Mouse (Mus musculus) forebrain, embryonic 12.5 days (tissue): ENCODE measurements around the gene Slc44a5. TPM values are rescaled to one million over a fixed set of nuclear protein-coding genes. Genes with fewer than 3 reads are reported as not detected.

Experiments
- ATAC-seq: fragments of 200-750 bp; cut with Nextera tagmentation; 2 replicates; pipeline ENCODE4 v1.8.0; 2017; ENCODE audit warnings: moderate TSS enrichment; ENCODE audit not compliant: low FRiP score
- H3K27ac ChIP-seq: fragments of 300-500 bp; sonication (generic); 2 replicates; pipeline ENCODE4 v1.5.1; 2016; ENCODE audit warnings: mild to moderate bottlenecking
- H3K27me3 ChIP-seq: fragments of 300-500 bp; sonication (generic); 2 replicates; pipeline ENCODE4 v1.6.1; 2016; ENCODE audit warnings: mild to moderate bottlenecking
- H3K36me3 ChIP-seq: fragments of 300-500 bp; sonication (generic); replicated peaks from 2 replicates; pipeline ENCODE4 v1.6.1; 2016; ENCODE audit warnings: mild to moderate bottlenecking
- H3K4me1 ChIP-seq: fragments of 300-500 bp; sonication (generic); 2 replicates; pipeline ENCODE4 v1.6.1; 2016
- H3K4me2 ChIP-seq: fragments of 300-500 bp; sonication (generic); 2 replicates; pipeline ENCODE4 v1.6.1; 2016; ENCODE audit warnings: mild to moderate bottlenecking, moderate library complexity
- H3K4me3 ChIP-seq: fragments of 300-500 bp; sonication (generic); replicated peaks from 2 replicates; pipeline ENCODE4 v1.5.1; 2016; ENCODE audit warnings: mild to moderate bottlenecking
- H3K9ac ChIP-seq: fragments of 300-500 bp; sonication (generic); 2 replicates; pipeline ENCODE4 v1.6.1; 2016; ENCODE audit warnings: mild to moderate bottlenecking
- H3K9me3 ChIP-seq: fragments of 300-500 bp; sonication (generic); 2 replicates; pipeline ENCODE4 v1.6.1; 2016
- WGBS: fragments of 180-500 bp; shearing (Covaris S2); methylation state at CpG from one replicate; pipeline ENCODE4 v1.1.7; 2016; 5-methylcytosine and 5-hydroxymethylcytosine counted together
- polyA plus RNA-seq: library from polyadenylated mRNA; unstranded; fragments of >200 nt; fragmentation: Nextera tagmentation; extraction: Ambion mirVana; gene quantifications from 2 replicates; pipeline ENCODE4 v1.2.1, GENCODE M21; 2016

Slc44a5 gene
- polyA plus RNA-seq, 1 experiment from 2014 or later = 4.7 TPM

DNA sequence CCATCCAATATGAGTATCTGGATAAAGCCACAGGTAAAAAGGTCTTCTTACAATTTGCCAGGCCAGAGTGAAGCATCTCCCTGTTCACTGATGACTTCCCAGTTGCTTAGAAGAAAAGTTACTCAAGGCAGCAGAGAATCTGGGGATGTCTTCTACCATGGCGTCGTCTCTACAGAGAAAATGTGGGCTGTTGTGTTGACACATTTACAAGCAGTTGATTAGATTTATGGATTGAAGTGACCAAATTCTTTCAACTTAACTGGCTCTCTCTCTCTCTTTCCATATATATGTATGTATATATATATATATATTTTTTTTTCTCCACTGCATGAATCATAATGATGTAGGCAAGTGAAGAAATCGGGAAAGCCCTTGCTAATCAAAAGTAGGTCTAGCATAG lies 301.4 kb downstream of the Slc44a5 start:
- H3K4me1 ChIP-seq = peaks cover 2% of the 10 kb centered on the region; the same call in 1 of the 2 replicates
- H3K4me3 ChIP-seq = no peak overlapping the region
- no peak overlapping the region for H3K4me2 ChIP-seq
- no peak for ATAC-seq
- no peaks in the 10 kb centered on the region for H3K9me3 ChIP-seq
- 88% methylated on average over 3 of the region's 3 CpGs for WGBS
- H3K27me3 ChIP-seq = peaks cover 10% of the 10 kb centered on the region; the same call in 1 of the 2 replicates
- H3K27ac ChIP-seq = no peak overlapping the region
- H3K9ac ChIP-seq = no peak overlapping the region
- no peaks in the 10 kb centered on the region for H3K36me3 ChIP-seq

DNA sequence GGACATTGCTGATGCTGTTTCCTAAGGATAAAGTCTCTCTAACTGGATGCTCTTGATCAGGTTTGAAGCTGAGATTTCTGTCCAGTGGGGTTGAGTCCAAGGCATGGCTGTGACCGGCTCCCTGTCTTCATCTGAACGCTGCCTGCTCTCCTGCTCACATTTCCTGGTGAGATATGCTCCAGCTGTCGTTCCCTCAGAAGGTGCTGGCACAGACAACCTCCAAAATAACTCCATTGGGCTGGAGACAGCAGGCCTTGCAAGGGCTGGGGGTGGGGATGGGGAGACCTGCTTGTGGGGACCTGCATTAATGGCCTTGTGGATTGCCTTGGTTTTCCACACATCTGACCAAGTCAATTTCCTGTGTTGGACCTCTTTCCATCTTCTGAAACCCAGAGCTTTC lies 311.0 kb downstream of the Slc44a5 start:
- Histone ChIP-seq H3K27ac (no peak overlapping the region), H3K4me2 (no peak overlapping the region), H3K27me3 (peaks cover 4% of the 10 kb centered on the region; the same call in 1 of the 2 replicates), H3K4me3 (no peak overlapping the region), H3K9me3 (no peaks in the 10 kb centered on the region), H3K36me3 (no peaks in the 10 kb centered on the region), H3K4me1 (no peaks in the 10 kb centered on the region), H3K9ac (no peak overlapping the region)
- no peak for ATAC-seq
- 88% methylated on average over 3 of the region's 3 CpGs for WGBS

DNA sequence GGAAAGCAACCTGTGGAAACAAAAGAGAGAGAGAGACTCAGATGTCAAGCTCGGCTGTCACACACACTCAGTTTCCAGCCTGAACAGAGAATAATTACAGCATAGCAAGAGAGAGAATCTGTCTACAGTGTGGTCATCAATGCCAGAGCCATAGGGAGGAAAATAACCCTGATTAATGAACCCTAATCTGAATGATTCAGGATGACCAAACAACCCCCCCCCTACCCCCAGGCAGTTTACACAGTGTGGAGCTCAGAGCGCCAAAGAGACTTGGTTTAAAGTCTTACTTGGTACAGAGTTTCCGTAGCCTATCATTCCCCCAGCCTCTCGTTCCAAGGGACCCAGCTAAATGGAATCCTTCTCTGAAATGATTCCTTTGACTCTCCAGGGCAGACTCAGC lies 312.1 kb downstream of the Slc44a5 start:
- 58% methylated on average over 4 of the region's 4 CpGs for WGBS
- H3K9ac ChIP-seq = no peak overlapping the region
- H3K27ac ChIP-seq = no peak overlapping the region
- no peaks in the 10 kb centered on the region for H3K9me3 ChIP-seq
- peaks cover 4% of the 10 kb centered on the region; the same call in 1 of the 2 replicates for H3K27me3 ChIP-seq
- H3K4me3 ChIP-seq = no peak overlapping the region
- ATAC-seq = no peak
- no peaks in the 10 kb centered on the region for H3K36me3 ChIP-seq
- H3K4me1 ChIP-seq = no peaks in the 10 kb centered on the region
- no peak overlapping the region for H3K4me2 ChIP-seq

GRCm38 (mm10) chr3:154287217-154287616 lies 314.0 kb downstream of the Slc44a5 start:
- peaks cover 6% of the 10 kb centered on the region; the same call in 1 of the 2 replicates for H3K27me3 ChIP-seq
- no peak overlapping the region for H3K4me3 ChIP-seq
- H3K27ac ChIP-seq = no peak overlapping the region
- no peak for ATAC-seq
- H3K4me2 ChIP-seq = no peak overlapping the region
- WGBS = 92% methylated on average over 2 of the region's 2 CpGs
- no peaks in the 10 kb centered on the region for H3K4me1 ChIP-seq
- H3K9me3 ChIP-seq = no peaks in the 10 kb centered on the region
- no peaks in the 10 kb centered on the region for H3K36me3 ChIP-seq
- no peak overlapping the region for H3K9ac ChIP-seq

DNA sequence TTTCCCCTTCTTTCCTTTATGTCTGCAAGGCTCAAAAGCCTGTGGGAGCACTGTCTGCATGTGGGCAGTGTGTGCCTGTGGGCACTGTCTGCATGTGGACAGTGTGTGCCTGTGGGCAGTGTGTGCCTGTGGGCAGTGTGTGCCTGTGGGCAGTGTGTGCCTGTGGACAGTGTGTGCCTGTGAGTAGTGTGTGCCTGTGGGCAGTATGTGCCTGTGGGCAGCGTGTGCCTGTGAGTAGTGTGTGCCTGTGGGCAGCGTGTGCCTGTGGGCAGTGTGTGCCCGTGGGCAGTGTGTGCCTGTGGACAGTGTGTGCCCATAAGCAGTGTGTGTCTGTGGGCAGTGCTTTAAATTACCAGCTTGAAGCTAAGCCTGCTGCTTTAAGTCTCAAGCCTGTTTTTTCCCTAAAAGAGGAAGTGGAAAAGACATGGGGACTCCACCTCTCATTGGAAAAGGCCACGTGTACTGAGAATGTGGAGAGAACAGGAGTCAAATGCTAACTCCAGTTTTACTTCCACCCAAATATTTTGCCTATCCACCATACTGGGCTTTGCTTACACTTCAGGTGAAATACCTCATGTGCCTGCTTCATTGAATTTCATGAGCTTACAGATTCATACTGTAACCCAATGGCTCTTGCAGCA lies 315.3 kb downstream of the Slc44a5 start:
- peaks cover 8% of the 10 kb centered on the region; the same call in 1 of the 2 replicates for H3K27me3 ChIP-seq
- ATAC-seq = no peak
- no peak overlapping the region for H3K4me3 ChIP-seq
- WGBS = 80% methylated on average over 4 of the region's 4 CpGs
- H3K9me3 ChIP-seq = no peaks in the 10 kb centered on the region
- no peak overlapping the region for H3K4me2 ChIP-seq
- H3K36me3 ChIP-seq = no peaks in the 10 kb centered on the region
- H3K27ac ChIP-seq = no peak overlapping the region
- no peak overlapping the region for H3K9ac ChIP-seq
- no peaks in the 10 kb centered on the region for H3K4me1 ChIP-seq

DNA sequence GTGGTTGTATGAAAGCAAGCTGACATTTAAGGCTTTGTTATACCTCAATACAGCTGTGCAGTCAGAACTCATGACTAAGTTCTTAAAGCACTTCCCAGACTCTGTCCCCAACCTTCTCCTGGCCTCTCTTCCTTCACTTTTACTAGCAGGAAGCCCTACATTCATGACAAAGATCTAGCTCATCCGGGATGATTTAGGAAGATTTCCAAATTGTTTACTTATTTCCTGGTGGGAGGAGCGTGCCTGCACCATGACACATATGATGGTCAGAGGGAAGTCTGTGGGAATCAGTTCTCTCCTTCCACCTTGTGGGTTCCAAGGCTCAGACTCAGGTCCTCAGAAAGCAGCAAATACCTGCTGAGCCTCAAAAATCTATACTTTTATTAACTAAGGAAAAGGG lies 317.1 kb downstream of the Slc44a5 start:
- no peak overlapping the region for H3K9ac ChIP-seq
- no peak for ATAC-seq
- H3K4me1 ChIP-seq = no peaks in the 10 kb centered on the region
- 92% methylated on average over 2 of the region's 2 CpGs for WGBS
- H3K4me3 ChIP-seq = no peak overlapping the region
- H3K36me3 ChIP-seq = no peaks in the 10 kb centered on the region
- H3K9me3 ChIP-seq = no peaks in the 10 kb centered on the region
- no peak overlapping the region for H3K27ac ChIP-seq
- no peak overlapping the region for H3K4me2 ChIP-seq
- H3K27me3 ChIP-seq = peaks cover 8% of the 10 kb centered on the region; the same call in 1 of the 2 replicates

DNA sequence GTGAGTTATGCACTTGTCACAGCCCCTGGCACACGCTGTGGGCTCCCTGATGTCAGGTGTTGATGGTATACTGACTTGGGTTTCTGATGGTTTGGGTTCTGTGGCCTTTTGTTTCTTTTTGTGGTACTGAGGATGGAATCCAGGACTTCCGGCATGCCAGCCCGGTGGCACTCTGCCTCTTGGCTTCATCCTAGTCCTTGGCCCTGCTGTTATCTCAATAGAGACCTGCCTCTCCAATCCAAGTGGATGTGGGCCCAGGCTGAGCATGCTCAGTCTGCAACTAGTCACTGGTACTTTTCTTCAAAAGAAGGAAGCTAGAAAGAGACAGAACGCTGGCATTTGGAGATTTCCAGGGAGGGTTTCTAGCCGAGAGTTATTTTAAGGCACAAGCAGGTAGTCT lies 318.9 kb downstream of the Slc44a5 start:
- Histone ChIP-seq H3K4me1 (no peaks in the 10 kb centered on the region), H3K4me3 (no peak overlapping the region), H3K4me2 (no peak overlapping the region), H3K9ac (no peak overlapping the region), H3K9me3 (no peaks in the 10 kb centered on the region), H3K36me3 (no peaks in the 10 kb centered on the region), H3K27ac (no peak overlapping the region), H3K27me3 (peaks cover 8% of the 10 kb centered on the region; the same call in 1 of the 2 replicates)
- 81% methylated on average over 5 of the region's 5 CpGs for WGBS
- ATAC-seq = no peak

DNA sequence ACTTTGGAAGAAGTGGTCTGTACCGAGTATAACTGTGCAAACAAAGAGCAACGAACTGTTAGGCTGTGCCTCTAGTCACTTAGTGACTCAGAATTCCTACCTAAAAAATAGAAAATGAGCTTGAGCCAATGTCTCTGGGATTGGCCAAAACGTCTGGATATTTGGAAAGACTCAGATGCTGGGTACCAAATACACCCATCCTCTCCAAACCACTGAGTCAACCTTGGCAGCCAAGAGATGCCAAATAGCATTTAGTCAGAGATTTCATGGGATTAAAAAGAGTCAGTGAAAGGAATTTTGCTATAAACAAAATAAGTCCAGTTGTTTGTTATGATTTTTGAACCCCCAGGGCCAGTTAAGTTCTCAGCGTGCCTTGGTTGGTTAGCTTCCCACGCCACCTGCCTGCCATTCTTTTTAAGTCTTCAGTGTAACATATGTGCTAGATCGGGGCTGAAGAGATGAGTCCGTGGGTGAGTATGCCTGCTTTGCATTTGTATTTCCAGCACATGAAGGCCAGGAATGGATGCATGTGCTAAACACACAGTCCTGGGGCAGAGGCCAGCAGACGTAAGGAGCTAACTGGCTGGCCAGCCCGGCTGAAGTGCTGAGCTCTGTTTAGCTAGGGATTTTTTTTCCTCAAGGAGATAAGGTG lies 320.7 kb downstream of the Slc44a5 start:
- Histone ChIP-seq H3K4me1 (no peaks in the 10 kb centered on the region), H3K4me2 (no peak overlapping the region), H3K9me3 (no peaks in the 10 kb centered on the region), H3K36me3 (no peaks in the 10 kb centered on the region), H3K9ac (no peak overlapping the region), H3K27me3 (peaks cover 3% of the 10 kb centered on the region; the same call in 1 of the 2 replicates), H3K4me3 (no peak overlapping the region), H3K27ac (no peak overlapping the region)
- WGBS = 83% methylated on average over 9 of the region's 9 CpGs
- ATAC-seq = no peak

DNA sequence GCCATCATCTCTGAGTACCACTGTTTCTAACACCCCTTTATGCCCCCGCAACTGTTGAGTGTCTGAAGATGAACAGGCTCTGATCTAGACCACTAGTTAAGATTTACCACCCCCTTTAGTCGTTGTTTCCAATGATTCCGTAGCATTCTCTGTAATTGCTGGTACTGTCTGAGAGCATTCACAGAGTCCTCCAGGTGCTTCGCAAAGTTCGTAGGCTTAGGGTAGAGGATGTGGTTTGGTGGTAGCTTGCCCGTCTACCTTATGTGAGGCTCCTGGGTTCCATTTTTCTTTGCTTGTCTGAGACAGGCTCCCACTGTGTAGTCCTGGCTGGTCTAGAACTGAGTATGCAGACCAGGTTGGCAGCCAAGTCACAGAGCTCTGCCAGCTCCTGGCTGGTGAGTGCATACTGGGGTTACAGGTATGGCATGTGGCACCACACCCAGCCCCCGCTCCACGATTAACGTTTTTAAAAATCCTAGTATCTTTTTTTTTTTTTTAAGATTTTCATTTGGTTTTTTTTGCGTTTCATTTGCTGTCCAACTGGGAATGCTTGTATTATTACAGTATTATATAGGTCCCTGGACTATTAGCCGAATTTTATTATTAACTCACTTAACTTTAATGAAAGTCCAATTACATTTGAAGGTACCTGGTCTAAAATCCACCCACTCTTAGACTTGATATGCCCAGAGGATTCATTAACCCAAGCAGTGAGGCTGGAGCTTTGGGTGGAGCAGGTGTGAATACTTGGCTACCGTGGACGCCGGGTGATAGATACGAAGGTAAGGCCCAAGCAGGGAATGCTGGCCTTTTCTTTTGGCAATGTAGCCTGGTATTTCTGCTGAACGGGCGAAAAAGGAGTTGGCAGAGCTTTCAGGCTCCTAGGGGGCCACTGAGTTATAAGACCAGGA lies 321.9 kb downstream of the Slc44a5 start:
- whole genome bisulfite sequencing = 96% methylated on average over 17 of the region's 17 CpGs
- no peaks in the 10 kb centered on the region for H3K4me1 ChIP-seq
- no peak overlapping the region for H3K9ac ChIP-seq

GRCm38 (mm10) chr3:154297499-154297898 lies 324.3 kb downstream of the Slc44a5 start:
- no peak overlapping the region for H3K4me3 ChIP-seq
- no peaks in the 10 kb centered on the region for H3K36me3 ChIP-seq
- no peaks in the 10 kb centered on the region for H3K9me3 ChIP-seq
- H3K4me2 ChIP-seq = no peak overlapping the region
- WGBS = 72% methylated on average over 6 of the region's 6 CpGs
- ATAC-seq = no peak
- no peak overlapping the region for H3K27ac ChIP-seq
- H3K27me3 ChIP-seq = no peaks in the 10 kb centered on the region
- H3K9ac ChIP-seq = no peak overlapping the region
- H3K4me1 ChIP-seq = no peaks in the 10 kb centered on the region

More for the DNA sequence above, 321.9 kb downstream of the Slc44a5 start:
- Histone ChIP-seq H3K4me3 (no peak overlapping the region), H3K4me2 (no peak overlapping the region), H3K27ac (no peak overlapping the region), H3K9me3 (no peaks in the 10 kb centered on the region), H3K36me3 (no peaks in the 10 kb centered on the region), H3K27me3 (peaks cover 3% of the 10 kb centered on the region; the same call in 1 of the 2 replicates)
- no peak for ATAC-seq

DNA sequence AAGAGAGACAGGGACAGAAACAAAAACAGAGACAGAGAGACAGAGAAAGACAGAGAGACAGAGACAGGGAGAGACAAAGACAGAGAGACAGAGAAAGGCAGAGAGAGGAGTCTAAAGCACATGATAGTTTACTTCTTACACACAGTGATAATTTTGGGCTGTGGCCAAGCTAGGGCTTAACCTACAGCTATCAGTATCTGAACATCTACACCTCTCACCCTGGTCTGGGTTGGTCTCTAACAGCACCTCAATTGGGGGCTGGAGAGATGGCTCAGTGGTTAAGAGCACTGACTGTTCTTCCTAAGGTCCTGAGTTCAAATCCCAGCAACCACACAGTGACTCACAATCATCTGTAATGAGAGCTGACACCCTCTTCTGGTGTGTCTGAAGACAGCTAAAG lies 325.3 kb downstream of the Slc44a5 start:
- no peak overlapping the region for H3K4me3 ChIP-seq
- no peaks in the 10 kb centered on the region for H3K36me3 ChIP-seq
- H3K9me3 ChIP-seq = no peaks in the 10 kb centered on the region
- H3K27ac ChIP-seq = no peak overlapping the region
- H3K9ac ChIP-seq = no peak overlapping the region
- no peak for ATAC-seq
- no peak overlapping the region for H3K4me2 ChIP-seq
- no peaks in the 10 kb centered on the region for H3K4me1 ChIP-seq
- no peaks in the 10 kb centered on the region for H3K27me3 ChIP-seq

GRCm38 (mm10) chr3:154300006-154300405 lies 326.8 kb downstream of the Slc44a5 start:
- 91% methylated on average over 9 of the region's 9 CpGs for WGBS
- Histone ChIP-seq H3K27ac (no peak overlapping the region), H3K4me3 (no peak overlapping the region), H3K4me1 (no peaks in the 10 kb centered on the region), H3K9ac (no peak overlapping the region), H3K27me3 (no peaks in the 10 kb centered on the region), H3K4me2 (no peak overlapping the region), H3K9me3 (no peaks in the 10 kb centered on the region), H3K36me3 (no peaks in the 10 kb centered on the region)
- ATAC-seq = no peak
